Mouse (Mus musculus) kidney, embryonic 15.5 days (tissue): Measurements from ENCODE around the gene Rps26. TPM values are rescaled to one million over a fixed set of nuclear protein-coding genes. Genes with fewer than 3 reads are reported as not detected.
"Not testable (repeated sequence)": the region's sequence is repeated elsewhere in the genome, so short reads cannot be mapped to it uniquely, and the experiment has no call there.

Experiments used
- ATAC-seq: fragments of 200-750 bp; cut with Nextera tagmentation; replicated peaks from 2 replicates; pipeline ENCODE4 v1.8.0; 2017; ENCODE audit warnings: moderate TSS enrichment; ENCODE audit not compliant: low FRiP score
- H3K27ac ChIP-seq: fragments of 300-500 bp; sonication (generic); 2 replicates; pipeline ENCODE4 v1.5.1; 2015; ENCODE audit warnings: mild to moderate bottlenecking, inconsistent platforms
- H3K27me3 ChIP-seq: fragments of 300-500 bp; sonication (generic); 2 replicates; pipeline ENCODE4 v1.6.1; 2015; ENCODE audit warnings: inconsistent platforms
- H3K36me3 ChIP-seq: fragments of 300-500 bp; sonication (generic); 2 replicates; pipeline ENCODE4 v1.6.1; 2015; ENCODE audit warnings: inconsistent platforms
- H3K4me1 ChIP-seq: fragments of 300-500 bp; sonication (generic); 2 replicates; pipeline ENCODE4 v1.6.1; 2015; ENCODE audit warnings: inconsistent platforms
- H3K4me2 ChIP-seq: fragments of 300-500 bp; sonication (generic); 2 replicates; pipeline ENCODE4 v1.6.1; 2015; ENCODE audit warnings: moderate library complexity, mild to moderate bottlenecking, inconsistent platforms
- H3K4me3 ChIP-seq: fragments of 300-500 bp; sonication (generic); replicated peaks from 2 replicates; pipeline ENCODE4 v1.5.1; 2015; ENCODE audit warnings: mild to moderate bottlenecking, inconsistent platforms
- H3K9ac ChIP-seq: fragments of 300-500 bp; sonication (generic); 2 replicates; pipeline ENCODE4 v1.6.1; 2015; ENCODE audit warnings: mild to moderate bottlenecking, inconsistent platforms
- H3K9me3 ChIP-seq: fragments of 300-500 bp; sonication (generic); replicated peaks from 2 replicates; pipeline ENCODE4 v1.6.1; 2016; ENCODE audit warnings: inconsistent platforms
- WGBS: fragments of 180-500 bp; shearing (Covaris S2); methylation state at CpG from one replicate; pipeline ENCODE4 v1.1.7; 2015; ENCODE audit warnings: mixed read lengths; 5-methylcytosine and 5-hydroxymethylcytosine counted together
- polyA plus RNA-seq: library from polyadenylated mRNA; unstranded; fragments of >200 nt; fragmentation: Nextera tagmentation; extraction: Ambion mirVana; gene quantifications from 2 replicates; pipeline ENCODE4 v1.2.1, GENCODE M21; 2015

Rps26 gene
- polyA plus RNA-seq, 1 experiment from 2014 or later = 752 TPM

GRCm38 (mm10) chr10:128619148-128619547 is 7.4 kb downstream of the Rps26 start:
- not testable (repeated sequence) for ATAC-seq, H3K9ac ChIP-seq, H3K27me3 ChIP-seq, H3K4me3 ChIP-seq, H3K4me2 ChIP-seq, H3K4me1 ChIP-seq, H3K9me3 ChIP-seq, H3K27ac ChIP-seq
- WGBS = 88% methylated on average over 5 of the region's 5 CpGs
- H3K36me3 ChIP-seq = peaks cover 19% of the 10 kb centered on the region

DNA sequence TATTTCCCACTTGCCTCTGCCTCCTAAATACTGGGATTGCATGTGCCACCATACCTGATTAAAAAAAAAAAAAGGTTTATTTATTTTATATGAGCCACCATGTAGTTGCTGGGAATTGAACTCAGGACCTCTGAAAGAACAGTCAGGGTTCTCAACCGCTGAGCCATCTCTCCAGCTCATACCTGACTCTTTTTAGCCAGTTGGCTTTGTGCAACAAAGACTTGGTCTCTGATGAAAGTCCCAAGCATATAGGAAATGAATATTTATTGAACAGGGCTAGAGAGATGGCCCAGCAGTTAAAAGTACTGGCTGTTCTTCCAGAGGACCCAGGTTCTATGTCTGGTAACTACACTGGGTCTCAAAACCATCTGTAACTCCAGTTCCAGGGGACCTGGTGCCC is 8.0 kb downstream of the Rps26 start:
- H3K27me3 ChIP-seq = no peaks in the 10 kb centered on the region
- 100% methylated on average over 1 of the region's 1 CpGs for WGBS

GRCm38 (mm10) chr10:128615798-128616448 is 10.6 kb downstream of the Rps26 start:
- H3K4me1 ChIP-seq, H3K9me3 ChIP-seq, H3K36me3 ChIP-seq, ATAC-seq, H3K4me3 ChIP-seq, H3K4me2 ChIP-seq, H3K27ac ChIP-seq, H3K9ac ChIP-seq, H3K27me3 ChIP-seq: not testable (repeated sequence)
- WGBS = 86% methylated on average over 6 of the region's 7 CpGs

More for the DNA sequence above, 8.0 kb downstream of the Rps26 start:
- Histone ChIP-seq H3K27ac (no peak overlapping the region), H3K36me3 (peaks cover 13% of the 10 kb centered on the region), H3K9me3 (no peaks in the 10 kb centered on the region), H3K9ac (no peak overlapping the region), H3K4me3 (no peak overlapping the region), H3K4me1 (no peaks in the 10 kb centered on the region), H3K4me2 (no peak overlapping the region)
- no peak for ATAC-seq

DNA sequence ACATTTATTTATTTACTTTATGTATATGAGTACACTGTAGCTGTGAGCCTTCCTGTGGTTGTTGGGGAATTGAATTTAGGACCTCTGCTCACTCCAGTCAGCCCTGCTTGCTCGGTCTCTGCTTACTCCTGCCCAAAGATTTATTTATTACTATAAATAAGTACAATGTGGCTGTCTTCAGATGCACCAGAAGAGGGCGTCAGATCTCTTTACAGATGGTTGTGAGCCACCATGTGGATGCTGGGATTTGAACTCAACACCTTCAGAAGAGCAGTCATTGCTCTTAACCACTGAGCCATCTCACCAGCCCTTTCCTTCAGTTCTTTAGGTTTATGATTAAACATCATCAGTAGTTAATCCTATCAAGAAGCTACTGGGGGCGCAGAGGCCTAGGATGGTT is 11.6 kb downstream of the Rps26 start:
- Histone ChIP-seq H3K27ac (no peak overlapping the region), H3K27me3 (no peaks in the 10 kb centered on the region), H3K4me2 (no peak overlapping the region), H3K4me3 (no peak overlapping the region), H3K9me3 (no peaks in the 10 kb centered on the region), H3K4me1 (0 out of 2 replicates have a peak, but pooled peaks cover 3% of the 10 kb centered on the region), H3K9ac (no peak overlapping the region), H3K36me3 (no peaks in the 10 kb centered on the region)
- WGBS = 46% methylated on average over 3 of the region's 3 CpGs
- no peak for ATAC-seq

DNA sequence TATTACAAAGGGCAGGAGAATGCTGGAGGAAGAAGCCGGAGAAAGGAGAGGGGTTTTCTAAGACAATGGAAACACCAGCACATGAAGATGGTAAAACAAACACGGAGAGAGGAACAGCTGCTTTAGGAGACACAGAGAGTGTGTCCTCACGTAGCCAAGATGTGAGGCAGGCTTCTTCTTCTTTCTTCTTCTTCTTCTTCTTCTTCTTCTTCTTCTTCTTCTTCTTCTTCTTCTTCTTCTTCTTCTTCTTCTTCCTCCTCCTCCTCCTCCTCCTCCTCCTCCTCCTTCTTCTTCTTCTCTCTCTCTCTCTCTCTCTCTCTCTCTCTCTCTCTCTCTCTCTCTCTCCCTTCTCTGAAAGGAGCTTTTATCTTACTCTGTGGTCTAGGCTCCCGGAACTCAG is 12.7 kb downstream of the Rps26 start:
- WGBS = 80% methylated on average over 4 of the region's 4 CpGs
- ATAC-seq, H3K9me3 ChIP-seq, H3K9ac ChIP-seq, H3K4me1 ChIP-seq, H3K27ac ChIP-seq, H3K4me2 ChIP-seq, H3K4me3 ChIP-seq, H3K36me3 ChIP-seq, H3K27me3 ChIP-seq: not testable (repeated sequence)

DNA sequence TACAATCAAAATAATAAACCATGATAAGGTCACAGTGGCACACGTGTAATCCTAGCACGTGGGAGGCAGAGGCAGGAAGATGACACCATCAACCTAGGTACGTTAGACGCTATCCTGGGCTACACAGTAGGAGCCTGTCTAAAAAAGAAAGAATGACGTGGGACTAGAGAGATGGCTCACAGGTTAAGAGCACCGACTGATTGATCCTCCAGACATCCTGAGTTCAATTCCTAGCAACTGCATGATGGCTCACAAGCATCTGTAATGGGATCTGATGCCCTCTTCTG is 13.4 kb downstream of the Rps26 start:
- 0 out of 2 replicates have a peak, but pooled peaks cover 3% of the 10 kb centered on the region for H3K4me1 ChIP-seq
- no peak overlapping the region for H3K9ac ChIP-seq
- H3K9me3 ChIP-seq = no peaks in the 10 kb centered on the region
- 0 out of 2 replicates have a peak, but pooled peaks have one; percentile 15 for ATAC-seq
- no peak overlapping the region for H3K27ac ChIP-seq
- peak overlapping the region; percentile 46 for H3K4me2 ChIP-seq
- H3K36me3 ChIP-seq = no peaks in the 10 kb centered on the region
- no peak overlapping the region for H3K4me3 ChIP-seq
- 26% methylated on average over 6 of the region's 6 CpGs for WGBS
- H3K27me3 ChIP-seq = no peaks in the 10 kb centered on the region

GRCm38 (mm10) chr10:128612433-128613153 is 14.0 kb downstream of the Rps26 start:
- peak overlapping the region; percentile 20 for H3K4me3 ChIP-seq
- no peak overlapping the region for H3K27ac ChIP-seq
- H3K9ac ChIP-seq = no peak overlapping the region
- no peaks in the 10 kb centered on the region for H3K27me3 ChIP-seq
- peak overlapping the region; percentile 46 for H3K4me2 ChIP-seq
- H3K36me3 ChIP-seq = no peaks in the 10 kb centered on the region
- 0 out of 2 replicates have a peak, but pooled peaks cover 3% of the 10 kb centered on the region for H3K4me1 ChIP-seq
- 12% methylated on average over 16 of the region's 16 CpGs for WGBS
- no peaks in the 10 kb centered on the region for H3K9me3 ChIP-seq
- ATAC-seq = peak; percentile 56; the same call in 1 of the 2 replicates

DNA sequence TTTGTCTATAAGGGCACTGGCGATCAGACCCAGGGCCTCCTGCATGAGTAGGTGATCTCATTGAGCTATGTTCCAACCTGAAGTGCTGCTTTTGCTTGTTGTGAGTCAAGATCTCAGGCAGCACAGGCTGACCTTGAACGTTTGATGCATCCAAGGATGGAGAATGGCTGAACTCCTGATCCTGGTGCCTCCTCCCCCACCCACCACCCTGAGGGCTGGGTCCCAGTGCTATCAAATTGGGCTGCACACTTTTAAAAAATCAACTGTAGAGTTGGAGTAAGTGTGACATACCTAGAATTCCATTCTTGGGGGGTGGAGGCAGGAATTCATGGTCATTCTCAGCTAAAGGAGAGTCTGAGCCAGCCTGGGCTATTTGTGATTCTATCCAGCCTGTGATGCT is 20.1 kb downstream of the Rps26 start:
- H3K4me2 ChIP-seq = no peak overlapping the region
- ATAC-seq = no peak
- H3K4me1 ChIP-seq = no peaks in the 10 kb centered on the region
- WGBS = 34% methylated on average over 2 of the region's 2 CpGs
- H3K9me3 ChIP-seq = no peaks in the 10 kb centered on the region
- H3K4me3 ChIP-seq = no peak overlapping the region
- H3K27me3 ChIP-seq = no peaks in the 10 kb centered on the region
- no peak overlapping the region for H3K27ac ChIP-seq
- H3K36me3 ChIP-seq = no peaks in the 10 kb centered on the region
- no peak overlapping the region for H3K9ac ChIP-seq

GRCm38 (mm10) chr10:128602470-128603128 is 23.9 kb downstream of the Rps26 start:
- WGBS = 79% methylated on average over 4 of the region's 4 CpGs
- H3K4me3 ChIP-seq = no peak overlapping the region
- no peak overlapping the region for H3K9ac ChIP-seq
- no peak for ATAC-seq
- H3K27ac ChIP-seq = no peak overlapping the region
- no peaks in the 10 kb centered on the region for H3K9me3 ChIP-seq
- H3K36me3 ChIP-seq = no peaks in the 10 kb centered on the region
- no peaks in the 10 kb centered on the region for H3K27me3 ChIP-seq
- H3K4me1 ChIP-seq = no peaks in the 10 kb centered on the region
- H3K4me2 ChIP-seq = no peak overlapping the region

GRCm38 (mm10) chr10:128601499-128601898 is 25.0 kb downstream of the Rps26 start:
- Histone ChIP-seq H3K4me3 (no peak overlapping the region), H3K4me2 (no peak overlapping the region), H3K9me3 (no peaks in the 10 kb centered on the region), H3K27ac (no peak overlapping the region), H3K4me1 (no peaks in the 10 kb centered on the region), H3K27me3 (no peaks in the 10 kb centered on the region), H3K36me3 (no peaks in the 10 kb centered on the region), H3K9ac (no peak overlapping the region)
- no peak for ATAC-seq
- WGBS = 72% methylated on average over 1 of the region's 1 CpGs

DNA sequence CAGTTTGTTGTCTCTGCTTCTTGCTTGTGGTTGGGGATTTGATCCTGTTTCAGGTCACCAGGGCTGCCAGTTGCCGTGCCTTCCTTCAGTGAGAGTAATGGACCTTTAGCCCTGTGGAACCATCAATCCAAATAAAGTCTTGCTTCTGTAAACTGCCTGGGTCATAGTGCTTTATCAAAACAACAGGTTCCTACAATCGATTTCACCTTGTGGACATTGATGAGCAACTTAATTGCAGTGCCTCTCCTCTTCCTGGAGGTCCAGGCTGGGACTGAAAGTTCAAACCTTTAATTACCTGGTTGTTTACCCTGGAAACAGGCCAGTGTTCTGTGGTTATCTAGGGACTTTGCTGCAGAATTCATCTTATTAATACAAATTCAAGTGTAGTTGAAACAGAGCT is 28.1 kb downstream of the Rps26 start:
- no peaks in the 10 kb centered on the region for H3K4me1 ChIP-seq
- H3K9ac ChIP-seq = no peak overlapping the region
- H3K9me3 ChIP-seq = no peaks in the 10 kb centered on the region
- H3K27me3 ChIP-seq = peaks cover 3% of the 10 kb centered on the region; the same call in 1 of the 2 replicates
- no peak overlapping the region for H3K4me3 ChIP-seq
- 20% methylated on average over 2 of the region's 2 CpGs for WGBS
- H3K27ac ChIP-seq = no peak overlapping the region
- no peak for ATAC-seq
- no peak overlapping the region for H3K4me2 ChIP-seq
- H3K36me3 ChIP-seq = no peaks in the 10 kb centered on the region

- no peak overlapping the region for H3K4me3 ChIP-seq
- H3K27ac ChIP-seq = no peak overlapping the region
- H3K36me3 ChIP-seq = no peaks in the 10 kb centered on the region
- H3K4me1 ChIP-seq = peaks cover 26% of the 10 kb centered on the region
- no peak for ATAC-seq
- H3K4me2 ChIP-seq = no peak overlapping the region
- 86% methylated on average over 5 of the region's 5 CpGs for WGBS
- H3K9me3 ChIP-seq = no peaks in the 10 kb centered on the region
- H3K27me3 ChIP-seq = peaks cover 23% of the 10 kb centered on the region
- H3K9ac ChIP-seq = no peak overlapping the region
Observed at GRCm38 (mm10) chr10:128592797-128593196, 33.8 kb downstream of the Rps26 start.
